Mouse (Mus musculus) cerebellum, postnatal 4 days (tissue): ENCODE measurements at regions not wholly inside any gene's neighbourhood (a gene's known extent, or its start where the extent isn't known, plus 50 kb on each side); places are given as distances from the start of the nearest gene placed in this dataset.

ENCODE experiments used
- DNase-seq, 2 experiments: peaks; one replicate each; pipeline ENCODE4 v3.0.0; 2022; ENCODE audit warnings: low spot score in 2 of 2, mixed read lengths in 1 of 2

DNA sequence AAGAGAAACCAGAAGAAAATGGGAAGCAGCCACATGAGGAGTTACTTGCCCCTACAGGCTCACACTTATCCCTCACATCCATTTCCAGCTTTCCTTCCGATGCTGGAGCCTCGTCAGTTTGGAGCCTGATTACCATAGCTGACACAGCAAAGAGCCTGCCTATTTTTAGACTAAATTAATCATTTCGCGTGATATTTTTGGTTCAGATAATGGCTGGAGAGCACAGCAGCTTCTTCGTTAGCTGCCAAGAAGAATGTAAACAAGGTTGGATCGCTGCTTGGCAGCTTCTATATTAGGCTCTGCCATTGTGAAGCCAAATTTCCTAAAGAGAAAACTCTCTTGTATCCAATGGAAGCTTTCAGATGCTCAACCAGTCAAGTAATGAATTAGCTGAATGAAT is 676.9 kb upstream of the A1bg start:
- no peak for DNase-seq

GRCm38 (mm10) chr15:61596318-61596717 is 673.5 kb upstream of the A1bg start:
- DNase-seq = peak in 1 of 2 experiments; percentile 2

- no peak for DNase-seq
Measured at GRCm38 (mm10) chr15:61588956-61589355, 666.1 kb upstream of the A1bg start.

DNA sequence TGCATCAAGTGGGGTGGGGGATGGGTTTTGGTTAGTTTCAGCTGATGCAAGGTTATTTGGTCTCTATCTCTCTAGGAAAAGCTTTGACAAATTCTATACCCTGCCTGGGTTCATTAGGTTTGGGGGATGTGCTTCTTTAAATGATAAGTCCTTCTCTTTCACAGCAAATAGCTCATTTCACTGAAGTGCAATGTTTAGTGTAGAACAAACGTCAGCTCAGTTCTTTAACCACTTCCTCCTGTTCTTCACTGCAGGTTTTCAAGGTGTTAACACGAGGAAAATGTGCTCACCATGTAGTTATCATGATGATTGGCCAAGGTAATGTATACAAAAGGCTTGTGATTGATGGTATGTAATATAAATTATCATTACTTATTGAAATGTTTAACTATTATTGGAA is 659.5 kb upstream of the A1bg start:
- no peak for DNase-seq

- no peak for DNase-seq
Measured at GRCm38 (mm10) chr15:61563347-61563746, 640.5 kb upstream of the A1bg start.

GRCm38 (mm10) chr15:61562252-61562651 is 639.4 kb upstream of the A1bg start:
- DNase-seq = no peak

DNA sequence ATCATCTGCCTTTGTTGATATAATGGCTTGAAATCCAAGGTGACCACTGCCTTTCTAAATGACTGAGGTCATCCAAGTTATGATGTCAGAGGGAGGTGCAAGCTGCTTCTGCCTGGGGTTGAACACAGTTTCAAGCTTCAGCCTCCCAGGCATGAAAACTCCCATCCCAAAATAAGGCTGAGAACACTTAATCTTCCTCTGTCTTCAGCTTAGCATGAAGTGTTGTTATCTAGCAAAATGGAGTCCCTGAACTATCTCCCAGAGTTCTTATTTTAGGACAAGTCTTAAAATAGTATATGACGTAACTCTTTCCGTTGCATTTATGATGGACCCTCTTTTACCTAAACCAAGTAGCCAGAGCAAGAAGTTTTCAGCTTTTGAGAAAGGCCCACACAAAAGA is 631.1 kb upstream of the A1bg start:
- no peak for DNase-seq

DNA sequence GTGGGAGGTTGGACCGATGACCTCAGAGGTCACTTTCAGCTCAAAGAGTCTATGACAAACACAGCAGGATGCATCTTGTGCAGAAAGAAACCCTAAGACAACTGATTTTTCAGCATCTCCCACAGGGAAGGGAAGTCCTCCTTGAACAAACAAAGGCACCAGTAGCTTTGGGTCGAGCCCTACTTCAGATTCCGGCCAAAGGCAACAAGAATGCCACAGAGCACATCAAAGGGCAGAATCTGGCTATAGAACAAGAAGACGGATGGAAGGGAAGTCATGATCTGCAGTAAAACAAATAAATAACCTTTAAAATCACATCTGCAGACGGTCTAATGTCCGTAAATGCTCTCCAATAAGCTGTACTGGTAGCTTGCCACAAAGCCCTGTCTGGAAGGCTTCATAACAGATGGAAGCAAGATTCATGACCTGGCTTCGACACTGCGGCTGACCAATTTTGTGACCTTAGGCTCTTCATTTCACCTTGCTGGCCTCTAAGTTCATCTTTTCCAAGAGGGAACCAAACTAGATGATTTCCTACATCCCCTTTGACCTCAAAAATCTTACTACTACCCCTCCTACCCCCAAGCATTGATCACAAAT is 630.4 kb upstream of the A1bg start:
- DNase-seq = no peak

GRCm38 (mm10) chr15:61551206-61551605 is 628.4 kb upstream of the A1bg start:
- no peak for DNase-seq

- DNase-seq = no peak
Measured at GRCm38 (mm10) chr15:61548400-61548799, 625.6 kb upstream of the A1bg start.

DNA sequence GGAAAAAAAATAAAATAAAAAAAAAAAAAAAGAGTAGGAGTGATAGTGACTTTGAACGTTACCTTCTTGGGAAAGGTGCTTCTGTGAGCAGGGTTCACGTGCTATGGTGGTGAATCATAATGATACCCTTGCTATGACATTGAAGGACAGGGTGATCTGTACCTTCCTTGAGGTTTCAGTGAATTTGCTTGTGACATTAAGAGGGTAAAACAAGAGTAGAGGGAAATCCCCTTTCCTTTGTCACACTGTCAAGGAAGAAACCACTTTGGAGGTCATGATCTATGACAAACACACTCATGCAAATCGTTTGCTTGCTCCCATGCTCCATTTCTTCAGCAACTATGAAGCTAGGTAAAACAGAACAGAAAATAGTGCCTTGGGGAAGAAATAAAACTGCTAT is 623.8 kb upstream of the A1bg start:
- DNase-seq = no peak

DNA sequence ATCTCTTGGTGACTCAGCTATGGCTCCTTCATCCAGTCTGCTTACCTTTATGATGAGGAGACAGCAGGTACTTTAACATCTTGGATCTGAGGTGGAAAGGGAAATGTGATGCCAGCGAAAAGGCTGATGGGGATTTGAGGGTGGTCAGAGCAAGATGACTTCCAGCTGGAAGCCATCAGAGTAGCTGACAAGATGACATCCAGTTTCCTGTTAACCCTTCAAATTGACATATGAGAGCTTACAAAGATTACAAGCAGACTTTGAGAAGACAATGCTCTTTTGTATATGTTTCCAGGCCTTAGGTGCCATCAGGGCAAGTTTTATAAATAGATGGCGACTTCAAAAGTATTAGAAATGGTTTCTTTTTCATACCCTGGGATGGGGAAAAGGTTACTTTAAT is 621.3 kb upstream of the A1bg start:
- DNase-seq = no peak

DNA sequence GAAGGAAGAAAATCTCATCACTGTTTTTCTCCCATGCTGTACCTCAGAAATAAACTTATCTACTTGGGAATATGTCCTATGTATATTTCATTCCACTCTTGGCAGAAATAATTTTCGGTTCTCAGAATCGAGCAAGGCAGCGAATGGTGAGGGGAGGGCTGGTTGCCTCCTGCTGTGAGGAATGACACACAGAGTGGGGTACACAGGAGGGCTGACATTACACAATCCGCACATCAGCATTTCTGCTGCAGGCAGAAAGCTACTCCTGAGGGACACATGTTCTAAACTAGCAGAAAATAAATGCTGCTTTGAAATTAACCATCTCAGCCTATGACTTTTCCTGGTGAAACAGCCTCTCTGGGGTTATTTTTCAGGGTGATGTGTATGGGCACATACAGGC is 618.8 kb upstream of the A1bg start:
- no peak for DNase-seq

GRCm38 (mm10) chr15:61540753-61541421 is 618.1 kb upstream of the A1bg start:
- no peak for DNase-seq

- no peak for DNase-seq
Measured at GRCm38 (mm10) chr15:61538930-61539329, 616.1 kb upstream of the A1bg start.

DNA sequence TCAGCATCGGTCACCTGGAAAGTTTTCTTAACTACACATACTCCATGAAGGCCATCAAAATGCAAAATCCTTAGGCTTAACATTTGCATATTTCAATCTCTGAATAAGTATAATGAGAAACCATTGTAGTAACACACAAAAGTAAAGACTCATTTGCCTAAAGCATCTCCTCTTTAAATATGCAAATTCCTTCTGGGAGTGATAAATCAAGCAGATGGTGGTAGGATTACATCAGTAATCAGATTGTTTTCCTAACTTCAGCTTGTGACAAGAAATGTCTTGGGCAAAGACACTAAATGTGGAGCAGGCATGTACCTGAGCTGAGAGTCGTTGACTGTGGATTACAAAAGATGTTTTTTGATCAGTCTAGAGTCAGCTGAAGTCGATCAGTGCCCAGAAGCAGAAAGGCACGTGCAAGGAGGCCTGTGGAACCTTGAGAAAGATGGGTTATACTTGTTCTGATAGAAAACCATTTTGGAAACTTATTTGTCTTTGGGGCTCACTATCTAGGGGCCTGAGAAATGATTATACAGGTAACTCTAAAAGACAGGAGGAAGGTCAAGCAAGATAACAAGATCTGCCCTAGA is 615.5 kb upstream of the A1bg start:
- DNase-seq = no peak

GRCm38 (mm10) chr15:61536332-61536716 is 613.5 kb upstream of the A1bg start:
- no peak for DNase-seq

- no peak for DNase-seq
Measured at GRCm38 (mm10) chr15:61535644-61536331, 613.0 kb upstream of the A1bg start.

GRCm38 (mm10) chr15:61535180-61535579 is 612.4 kb upstream of the A1bg start:
- DNase-seq = no peak

DNA sequence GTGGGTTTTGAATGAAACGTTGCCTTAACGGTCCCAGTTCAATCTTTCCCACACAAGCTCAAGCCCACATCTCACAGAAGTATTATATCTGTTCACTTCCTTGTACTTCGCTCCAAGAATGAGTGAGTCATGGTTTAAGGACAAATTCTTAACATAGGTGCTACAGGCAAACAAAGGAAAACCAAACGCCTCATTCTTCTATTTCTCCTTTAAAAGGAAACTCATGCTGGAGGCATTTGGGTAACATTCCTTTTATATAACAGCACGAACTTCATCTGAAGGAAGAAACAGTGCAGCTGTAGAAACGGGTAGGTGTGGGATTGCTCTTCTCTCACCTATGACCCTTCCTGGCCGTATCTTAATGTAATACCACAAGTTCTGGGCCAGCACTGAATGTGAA is 610.0 kb upstream of the A1bg start:
- DNase-seq = no peak

- no peak for DNase-seq
Measured at GRCm38 (mm10) chr15:61532040-61532439, 609.2 kb upstream of the A1bg start.

DNA sequence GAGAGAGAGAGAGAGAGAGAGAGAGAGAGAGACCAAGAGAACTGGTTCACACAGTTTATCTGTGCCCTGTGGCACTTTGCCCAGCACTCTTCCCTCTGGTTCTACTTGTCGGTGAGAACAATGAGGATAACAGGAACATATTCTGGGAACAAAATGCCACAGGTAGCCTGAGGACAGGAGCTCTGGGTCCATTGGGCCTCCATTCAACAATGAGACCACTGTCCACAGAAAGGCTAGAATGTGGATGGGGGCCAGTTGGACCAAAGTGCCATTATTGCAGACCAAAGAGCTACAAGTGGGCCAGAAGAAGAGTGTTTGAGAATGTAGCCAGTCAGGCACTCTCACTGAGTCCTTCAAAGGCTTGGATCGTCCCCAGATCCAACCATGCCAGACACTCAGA is 600.2 kb upstream of the A1bg start:
- no peak for DNase-seq

DNA sequence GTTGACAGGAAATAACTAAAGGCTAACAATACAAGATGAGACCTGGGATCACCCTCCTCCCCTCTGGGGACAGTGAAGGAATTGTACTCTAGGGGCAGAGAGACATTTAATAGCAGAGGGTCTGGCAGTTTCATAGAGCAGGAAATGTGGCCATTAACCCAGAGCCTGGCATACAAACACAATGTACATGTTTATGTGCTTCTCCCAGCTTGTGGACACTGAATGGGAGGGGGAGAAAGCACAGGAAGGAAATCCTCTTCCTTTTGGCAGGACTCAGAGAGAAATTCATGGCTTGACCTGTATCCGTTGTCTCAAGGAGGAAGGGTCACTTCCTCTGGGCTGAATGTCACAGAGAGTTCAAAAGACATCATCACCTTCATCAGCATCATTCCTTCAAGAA is 594.5 kb upstream of the A1bg start:
- DNase-seq = no peak
